Mouse (Mus musculus): ENCODE measurements at regions not wholly inside any gene's neighbourhood (a gene's known extent, or its start where the extent isn't known, plus 50 kb on each side); places are given as distances from the start of the nearest gene placed in this dataset.
A peak's percentile ranks its signal among the peaks of the same experiment; 100 is the strongest.

DNA sequence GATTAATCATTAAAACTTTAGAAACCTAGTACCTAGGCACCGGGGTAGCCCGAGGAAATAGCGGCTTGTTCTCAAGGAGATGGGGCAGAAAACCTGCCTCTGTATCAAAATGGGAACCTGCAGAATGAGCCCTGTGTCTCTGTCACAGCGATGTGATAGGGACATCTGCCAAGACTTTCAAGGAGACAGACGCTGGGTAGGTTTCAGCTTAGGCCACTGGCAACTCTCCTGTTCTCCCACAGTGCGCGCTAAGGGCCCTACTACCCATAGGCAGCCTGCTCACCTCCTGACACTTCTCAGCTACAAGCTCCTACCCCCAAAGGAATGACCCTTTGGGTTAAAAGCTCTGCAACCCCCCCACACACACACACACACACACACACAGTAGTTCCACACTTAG lies 396.4 kb downstream of the Sox9 start:
- no peak for DNase-seq (ENCODE audit: low read depth)

DNA sequence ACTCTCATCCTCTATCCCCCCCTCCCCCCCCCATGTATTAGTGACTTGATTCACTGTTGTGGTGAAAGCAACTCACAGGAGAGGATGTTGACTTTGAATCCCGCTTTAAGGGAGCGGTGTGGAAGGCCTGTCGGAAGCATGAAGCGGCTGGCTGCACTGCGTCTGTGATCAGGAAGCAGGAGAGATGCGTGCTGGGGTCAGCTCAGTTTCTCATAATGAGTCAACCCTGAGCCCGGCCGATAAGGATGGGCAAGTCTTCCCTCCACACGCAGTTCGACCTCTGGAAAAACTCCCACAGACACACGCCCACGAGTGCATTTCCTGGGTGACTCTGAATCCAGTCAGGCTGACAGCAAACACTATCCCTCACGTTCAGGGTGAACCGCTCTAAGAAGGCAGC lies 398.0 kb downstream of the Sox9 start:
- peak; percentile 66 for DNase-seq (ENCODE audit: low read depth)

DNA sequence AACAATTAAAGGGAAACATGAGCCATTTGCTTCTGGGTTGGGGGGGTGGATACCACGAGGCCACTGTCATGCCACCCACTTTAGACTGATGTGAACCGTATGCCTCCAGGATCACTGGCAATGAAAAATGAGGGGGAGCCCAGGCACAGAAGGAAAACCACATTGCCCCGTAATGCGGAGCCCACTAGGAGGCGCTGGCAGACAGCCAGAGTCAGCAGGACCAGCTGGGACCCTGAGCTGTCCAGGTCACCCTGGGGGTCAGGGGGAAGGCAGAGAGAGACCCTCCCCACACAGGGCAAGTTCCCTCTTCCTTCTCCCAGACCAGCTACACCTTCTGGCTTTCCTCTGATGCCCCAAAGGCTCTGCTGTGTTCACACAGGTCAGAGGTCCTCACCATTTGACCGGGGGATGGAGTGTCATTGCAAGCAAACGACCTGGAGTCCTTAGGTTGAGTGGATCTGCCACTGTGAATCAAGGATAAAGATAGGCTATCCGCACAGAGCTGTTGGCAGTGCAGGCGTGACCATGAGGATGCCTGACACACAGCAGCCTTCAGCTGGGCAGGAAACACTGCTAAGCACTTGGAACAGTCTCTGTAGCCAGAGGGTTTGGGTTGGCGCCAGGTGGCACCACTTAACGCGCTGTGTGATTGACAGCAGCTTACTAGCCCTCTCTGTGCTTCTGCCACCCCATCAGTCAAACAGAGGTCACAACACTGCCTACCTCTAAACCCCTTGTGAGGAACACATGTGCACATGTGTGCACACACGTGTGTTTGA lies 400.2 kb downstream of the Sox9 start:
- DNase-seq (ENCODE audit: low read depth), result peak; percentile 48

DNA sequence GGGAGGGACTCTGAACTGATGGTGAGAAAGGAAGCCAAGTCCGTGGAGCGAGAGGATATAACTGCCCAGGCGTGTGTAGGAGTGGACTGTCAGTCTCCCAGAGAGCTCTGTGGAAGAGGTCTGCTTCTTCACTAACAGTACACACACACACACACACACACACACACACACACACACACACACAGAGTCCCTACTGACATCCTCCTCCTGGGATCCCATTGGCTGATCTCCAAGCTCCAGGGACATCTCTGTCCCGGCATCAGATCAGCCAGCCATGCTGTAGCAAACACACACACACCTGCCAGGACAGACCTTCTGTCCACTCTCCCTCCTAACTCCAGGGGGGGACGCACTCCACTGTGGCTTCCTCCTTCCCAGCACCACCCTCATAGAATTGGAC lies 401.5 kb downstream of the Sox9 start:
- no peak for DNase-seq (ENCODE audit: low read depth)

DNA sequence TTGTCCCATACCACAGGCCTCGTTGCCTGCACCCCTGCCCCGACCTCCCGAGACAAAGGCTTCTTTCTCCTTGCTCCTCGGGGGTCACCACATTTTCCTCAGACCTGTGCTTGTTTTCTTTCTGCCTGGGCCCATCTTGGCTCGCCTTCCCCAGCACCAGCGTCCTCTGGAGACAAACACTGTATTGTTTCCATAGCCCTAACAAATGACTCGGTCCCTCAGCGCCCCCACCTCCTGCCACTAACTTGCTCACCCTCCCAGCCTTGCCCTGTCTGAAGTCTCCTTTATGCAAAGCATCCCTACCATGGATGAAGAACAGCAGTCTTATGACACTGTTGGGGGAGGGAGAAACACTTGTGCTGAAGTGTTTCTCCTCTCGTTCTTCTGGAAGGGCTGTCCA lies 402.1 kb downstream of the Sox9 start:
- no peak for DNase-seq (ENCODE audit: low read depth)

DNA sequence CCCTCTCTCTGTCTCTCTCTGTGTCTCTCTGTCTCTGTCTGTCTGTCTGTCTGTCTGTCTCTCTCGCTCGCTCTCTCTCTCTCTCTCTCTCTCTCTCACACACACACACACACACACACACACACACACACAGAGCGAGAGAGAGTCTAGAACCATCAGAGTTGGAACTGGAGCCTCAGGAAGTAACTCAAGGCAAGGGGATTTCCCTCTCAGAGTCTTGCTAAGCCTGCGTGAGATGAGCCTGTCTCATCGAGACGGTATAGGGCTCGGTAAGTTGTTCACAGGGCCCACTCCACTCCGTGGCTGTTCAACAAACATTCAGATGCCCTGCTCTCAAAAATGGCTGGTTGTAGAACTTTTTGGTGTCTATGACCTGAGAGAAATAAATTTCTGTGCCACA lies 405.4 kb downstream of the Sox9 start:
- DNase-seq (ENCODE audit: low read depth), result peak; percentile 80

DNA sequence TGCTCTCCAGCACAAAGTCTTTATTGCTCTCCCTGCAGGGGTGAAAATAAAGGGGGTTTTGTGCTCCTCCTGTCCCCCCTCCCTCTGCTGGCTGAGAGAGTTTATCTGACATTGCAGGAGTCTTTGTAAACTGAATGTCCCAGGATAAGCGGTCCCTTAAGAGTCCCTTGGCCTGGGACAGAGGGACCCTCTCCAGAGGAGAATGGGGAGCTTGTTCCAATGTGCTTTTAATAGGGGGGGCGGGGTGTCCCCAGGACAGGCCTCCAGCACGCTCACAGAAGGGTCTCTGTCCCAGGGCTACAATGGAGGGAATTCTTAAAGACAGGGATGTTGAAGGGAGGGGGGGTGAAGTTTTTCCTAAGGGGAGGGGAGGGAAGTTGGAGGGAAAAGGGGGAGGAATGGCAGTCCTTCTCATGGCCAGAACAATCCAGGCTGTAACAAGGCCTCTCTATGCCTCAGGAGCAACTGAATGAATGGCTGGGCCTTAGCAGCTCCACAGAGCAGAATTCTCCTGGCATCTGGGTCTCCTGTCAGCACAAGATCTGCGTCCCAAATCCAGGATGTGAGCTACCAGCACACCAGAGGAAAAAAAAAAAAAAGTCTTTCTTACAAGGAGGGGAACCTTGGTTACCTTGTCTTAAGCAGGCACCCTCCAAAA lies 406.4 kb downstream of the Sox9 start:
- DNase-seq (ENCODE audit: low read depth), result no peak

DNA sequence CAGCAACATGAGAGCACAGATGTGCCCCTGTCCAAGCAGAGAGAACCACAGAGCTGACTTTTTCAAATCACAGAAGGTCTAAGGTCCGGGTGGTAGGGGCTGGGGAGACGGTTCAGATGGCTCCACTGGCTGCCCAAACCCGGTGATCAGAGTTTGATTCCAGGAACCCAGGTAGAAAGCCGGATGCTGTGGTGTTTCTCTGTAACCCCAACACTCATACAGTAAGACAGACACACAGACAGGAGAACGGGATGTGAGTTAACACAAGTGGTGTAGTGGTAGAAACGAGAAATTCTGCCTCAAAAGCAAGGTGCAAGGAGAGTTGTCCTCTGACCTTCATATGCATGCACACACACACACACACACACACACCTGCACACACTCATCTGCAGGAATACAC lies 408.0 kb downstream of the Sox9 start:
- no peak for DNase-seq (ENCODE audit: low read depth)

DNA sequence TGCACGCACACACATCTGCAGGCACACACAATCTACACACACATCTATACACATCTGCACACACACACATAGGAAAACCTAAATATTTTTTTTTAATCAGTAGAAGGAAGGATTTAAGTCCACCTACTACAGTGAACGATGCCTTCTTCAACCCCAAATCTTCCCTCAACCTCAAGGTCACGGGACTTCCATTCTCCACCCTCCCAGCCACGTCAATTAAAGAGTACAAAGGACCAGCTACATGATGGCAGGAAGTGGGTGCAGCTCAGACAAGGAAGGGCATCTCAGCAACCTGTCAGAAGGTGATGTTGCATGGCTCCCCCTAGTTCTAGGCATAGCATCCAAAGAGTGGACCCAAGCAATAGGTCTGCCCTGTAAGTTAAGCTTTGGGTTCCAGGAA lies 408.5 kb downstream of the Sox9 start:
- DNase-seq (ENCODE audit: low read depth), result peak; percentile 90

DNA sequence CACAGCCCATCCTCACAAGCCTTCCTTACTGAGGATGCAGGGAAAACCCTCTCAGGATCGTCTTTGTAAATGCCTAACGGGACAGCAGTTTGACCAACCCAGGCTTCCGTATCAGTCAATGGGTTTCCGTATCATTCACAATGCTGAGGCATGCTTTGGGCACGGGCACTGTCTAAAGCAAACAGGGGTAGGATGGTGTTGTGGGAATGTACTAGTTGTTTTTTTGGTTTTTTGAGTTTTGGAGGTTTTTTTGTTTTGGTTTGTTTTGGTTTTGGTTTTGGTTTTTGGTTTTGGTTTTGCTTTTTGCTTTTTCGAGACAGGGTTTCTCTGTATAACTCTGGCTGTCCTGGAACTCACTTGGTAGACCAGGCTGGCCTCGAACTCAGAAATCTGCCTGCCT lies 409.0 kb downstream of the Sox9 start:
- DNase-seq (ENCODE audit: low read depth), result peak; percentile 52

DNA sequence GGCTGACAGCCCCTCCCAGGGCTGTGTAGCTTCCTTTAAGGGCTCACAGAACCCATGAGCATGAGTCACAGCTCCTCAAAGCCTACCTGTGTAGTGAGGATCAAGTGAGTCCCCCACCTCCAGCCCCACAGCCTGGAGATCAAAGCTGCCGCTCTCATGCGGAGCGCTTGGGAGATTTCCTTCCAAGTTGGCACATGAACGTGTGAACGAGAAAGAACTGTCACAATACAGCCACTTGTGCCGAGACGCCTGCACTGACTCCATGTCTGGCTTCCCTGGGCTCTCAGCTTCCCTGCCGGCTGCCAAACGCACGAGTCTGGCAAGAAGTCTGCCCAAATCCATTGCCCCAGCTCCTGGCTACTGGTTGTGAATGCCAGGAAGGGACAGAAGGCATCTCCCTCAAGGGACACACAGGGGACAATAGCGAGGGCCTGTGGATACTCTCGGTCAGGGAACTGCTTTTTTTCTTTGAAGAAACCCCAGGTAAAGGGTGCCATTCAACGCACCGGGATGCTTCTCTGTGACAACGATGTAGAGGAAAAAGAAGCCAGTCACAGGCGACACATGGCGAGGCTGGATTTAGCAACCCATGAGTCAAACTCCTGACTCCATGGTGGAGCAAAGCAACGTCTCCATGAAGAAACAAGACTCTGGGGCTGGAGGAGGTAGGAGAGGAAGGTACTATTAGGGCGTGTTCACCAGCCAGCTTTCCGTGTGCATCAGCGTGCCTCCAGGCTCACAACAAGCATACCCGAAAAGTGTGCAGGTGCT lies 410.2 kb downstream of the Sox9 start:
- DNase-seq (ENCODE audit: low read depth), result peak; percentile 34

DNA sequence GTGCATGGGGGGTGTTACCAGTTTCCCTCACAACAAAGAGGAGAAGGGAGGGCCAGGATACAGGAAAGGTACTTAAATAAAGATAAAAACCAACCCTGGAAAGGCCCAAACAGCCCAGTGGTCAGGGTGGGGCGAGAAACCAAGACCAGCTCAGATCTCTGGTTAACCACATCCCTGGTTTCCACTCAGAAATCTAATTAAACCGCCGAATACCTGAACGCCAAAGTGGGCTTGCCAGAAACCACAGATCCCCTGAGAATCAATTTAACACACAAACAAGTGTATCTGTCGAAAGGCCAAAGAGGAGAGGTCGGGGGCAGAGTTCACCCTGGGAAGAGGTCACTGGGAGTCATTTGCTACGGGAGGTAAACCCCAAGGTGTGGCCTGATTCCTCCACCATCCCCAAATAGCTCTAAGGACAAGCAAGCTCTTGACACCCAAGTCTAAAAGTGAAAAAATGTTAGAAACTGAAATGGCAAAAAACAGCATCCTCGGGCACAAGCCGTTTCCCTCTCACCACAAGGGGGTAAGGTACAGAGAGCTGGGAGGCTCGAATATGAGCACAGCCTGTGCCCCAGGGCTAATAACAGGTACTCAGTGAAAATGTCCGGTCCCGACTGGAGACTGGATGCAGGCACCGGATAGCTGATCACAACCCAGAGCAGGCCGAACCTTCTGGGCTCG lies 412.3 kb downstream of the Sox9 start:
- no peak for DNase-seq (ENCODE audit: low read depth)

All from naive thymus-derived CD4-positive, alpha-beta T cell, adult 2 months (primary cell).